Mouse (Mus musculus) spleen, adult 2 months (tissue): ENCODE measurements around the gene Il6ra.

ENCODE experiments used
- CTCF ChIP-seq: fragments of 200-500 bp; IDR thresholded peaks from 2 replicates; pipeline ENCODE4 v1.5.1; 2011; ENCODE audit warnings: mild to moderate bottlenecking, inconsistent platforms; ENCODE audit not compliant: insufficient read depth, insufficient read length, insufficient replicate concordance; ENCODE audit errors: extremely low read depth
- POLR2A ChIP-seq: fragments of 200-500 bp; IDR thresholded peaks from 2 replicates; pipeline ENCODE4 v1.6.1; 2011; ENCODE audit warnings: low read depth, low read length, inconsistent platforms

DNA sequence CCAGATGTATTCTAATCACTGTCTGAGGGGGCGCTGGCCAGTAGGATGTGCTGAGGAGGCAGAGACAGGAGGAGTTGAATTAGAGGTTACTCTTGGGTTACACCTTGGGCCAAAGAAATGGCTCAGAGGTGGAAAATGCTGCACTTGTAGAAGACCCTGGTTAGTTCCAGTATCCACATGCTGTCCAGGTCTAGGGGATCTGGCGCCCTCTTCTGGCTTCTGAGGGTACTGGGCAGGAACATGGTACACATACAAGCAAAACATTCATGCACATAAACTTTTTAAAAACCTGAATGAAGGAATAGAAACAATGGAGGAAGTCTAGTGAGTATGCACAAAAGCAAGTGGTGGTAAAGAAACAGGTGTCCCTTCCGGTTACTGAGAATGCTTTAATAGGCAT lies 55.6 kb downstream of the Il6ra start:
- TF ChIP-seq CTCF (peak; percentile 8; the same call in 1 of the 2 replicates), POLR2A (no peak)
